Mouse (Mus musculus): ENCODE results near the gene Zfp335. TPM values are rescaled to one million over a fixed set of nuclear protein-coding genes. Genes with fewer than 3 reads are reported as not detected.
"Not testable (repeated sequence)": the region's sequence is repeated elsewhere in the genome, so short reads cannot be mapped to it uniquely, and the experiment has no call there.

The Zfp335 gene
- total RNA-seq, 2 experiments from 2014 or later = 22.7 to 24.4 TPM

GRCm38 (mm10) chr2:164877376-164878215 lies 34.0 kb downstream of the Zfp335 start:
- DNase-seq (ENCODE audit: extremely low spot score in 1 of 2, low spot score in 2 of 2) = not testable (repeated sequence)
- intact Hi-C loops (cut with DNase I) = loop anchor here (2.0 kb wide), 1 partner anchor 45 kb away; the partner anchor contains the start of genes Ctsa and Neurl2

- intact Hi-C loops (cut with DNase I); DNase-seq (ENCODE audit: extremely low spot score in 1 of 2, low spot score in 2 of 2): not testable (repeated sequence)
These were observed 35.9 kb downstream of the Zfp335 start for GRCm38 (mm10) chr2:164875648-164876047.

- intact Hi-C loops (cut with DNase I) = no loop called here
- DNase-seq (ENCODE audit: extremely low spot score in 1 of 2, low spot score in 2 of 2) = peak in 1 of 2 experiments; percentile 73
These were observed 37.3 kb downstream of the Zfp335 start for GRCm38 (mm10) chr2:164874239-164874769.

GRCm38 (mm10) chr2:164873621-164874020 lies 37.9 kb downstream of the Zfp335 start:
- intact Hi-C loops (cut with DNase I) = no loop called here
- DNase-seq (ENCODE audit: extremely low spot score in 1 of 2, low spot score in 2 of 2) = no peak

- no peak for DNase-seq (ENCODE audit: extremely low spot score in 1 of 2, low spot score in 2 of 2)
- intact Hi-C loops (cut with DNase I) = no loop called here
These were observed 39.8 kb downstream of the Zfp335 start for GRCm38 (mm10) chr2:164871602-164872303.

GRCm38 (mm10) chr2:164868491-164868890 lies 43.1 kb downstream of the Zfp335 start:
- no peak for DNase-seq (ENCODE audit: extremely low spot score in 1 of 2, low spot score in 2 of 2)
- intact Hi-C loops (cut with DNase I) = no loop called here

GRCm38 (mm10) chr2:164867566-164867965 lies 44.0 kb downstream of the Zfp335 start:
- no peak for DNase-seq (ENCODE audit: extremely low spot score in 1 of 2, low spot score in 2 of 2)
- intact Hi-C loops (cut with DNase I) = no loop called here

- intact Hi-C loops (cut with DNase I) = no loop called here
- peak in 1 of 2 experiments; percentile 82 for DNase-seq (ENCODE audit: extremely low spot score in 1 of 2, low spot score in 2 of 2)
These were observed 44.6 kb downstream of the Zfp335 start for GRCm38 (mm10) chr2:164866741-164867551.

- intact Hi-C loops (cut with DNase I) = no loop called here
These were observed 47.0 kb downstream of the Zfp335 start for GRCm38 (mm10) chr2:164864593-164864992.

GRCm38 (mm10) chr2:164863411-164863810 lies 48.1 kb downstream of the Zfp335 start:
- intact Hi-C loops (cut with DNase I); DNase-seq (ENCODE audit: extremely low spot score in 1 of 2, low spot score in 2 of 2): not testable (repeated sequence)

More at GRCm38 (mm10) chr2:164864593-164864992, 47.0 kb downstream of the Zfp335 start:
- DNase-seq (ENCODE audit: extremely low spot score in 1 of 2, low spot score in 2 of 2) = no peak

GRCm38 (mm10) chr2:164862179-164862861 lies 49.2 kb downstream of the Zfp335 start:
- intact Hi-C loops (cut with DNase I) = no loop called here
- peak in 1 of 2 experiments; percentile 93 for DNase-seq (ENCODE audit: extremely low spot score in 1 of 2, low spot score in 2 of 2)

- no peak for DNase-seq (ENCODE audit: extremely low spot score in 1 of 2, low spot score in 2 of 2)
- intact Hi-C loops (cut with DNase I) = no loop called here
These were observed 50.5 kb downstream of the Zfp335 start for GRCm38 (mm10) chr2:164861094-164861493.

- intact Hi-C loops (cut with DNase I) = no loop called here
- no peak for DNase-seq (ENCODE audit: extremely low spot score in 1 of 2, low spot score in 2 of 2)
These were observed 51.7 kb downstream of the Zfp335 start for GRCm38 (mm10) chr2:164859640-164860432.

GRCm38 (mm10) chr2:164859155-164859554 lies 52.4 kb downstream of the Zfp335 start:
- no peak for DNase-seq (ENCODE audit: extremely low spot score in 1 of 2, low spot score in 2 of 2)
- intact Hi-C loops (cut with DNase I) = no loop called here

GRCm38 (mm10) chr2:164857842-164858553 lies 53.6 kb downstream of the Zfp335 start:
- intact Hi-C loops (cut with DNase I) = no loop called here

GRCm38 (mm10) chr2:164857101-164857821 lies 54.3 kb downstream of the Zfp335 start, which contains the start of gene Pltp:
Gene Pltp, minus strand, starts transcription at chr2:164857711.
- DNase-seq (ENCODE audit: extremely low spot score in 1 of 2, low spot score in 2 of 2) = peak; percentile 36 to 87
- intact Hi-C loops (cut with DNase I) = no loop called here

More at GRCm38 (mm10) chr2:164857842-164858553, 53.6 kb downstream of the Zfp335 start:
- no peak for DNase-seq (ENCODE audit: extremely low spot score in 1 of 2, low spot score in 2 of 2)

Measured in left cerebral cortex, postnatal 10 days (tissue).